In genomic region chr3:32616006-32616330, GRCm38 (mm10) we compare ENCODE assay signal across 8 mouse cellular contexts. TPM values are rescaled to one million over a fixed set of nuclear protein-coding genes. Genes with fewer than 3 reads are reported as not detected.
A peak's percentile ranks its signal among the peaks of the same experiment; 100 is the strongest.
DNase-seq lines count a peak whose midpoint lies in the region; ATAC-seq and TF ChIP-seq lines count a peak whose summit lies in the region.

No protein-coding gene starts in this region.

- intact Hi-C loops in left cerebral cortex, postnatal 14 days (cut with DNase I) = no loop called here
- intact Hi-C loops in gastrocnemius, postnatal 14 days (cut with DNase I; ENCODE audit: low total_unique reads) = no loop called here

- H3K4me1 ChIP-seq in liver, adult 2 months (ENCODE audit: control insufficient read depth, insufficient read depth, low read length) = no peaks in the 10 kb centered on the region
- no peaks in the 10 kb centered on the region for H3K4me1 ChIP-seq in embryonic facial prominence, embryonic 11.5 days (ENCODE audit: control insufficient read depth, insufficient read depth, low read length)
- H3K4me1 ChIP-seq in intestine, embryonic 16.5 days (ENCODE audit: control insufficient read depth, insufficient read depth, low read length) = no peaks in the 10 kb centered on the region
- H3K4me1 ChIP-seq in neural tube, embryonic 13.5 days (replicated peaks) = peaks cover 20% of the 10 kb centered on the region

- no peaks in the 10 kb centered on the region for H3K79me2 ChIP-seq in liver, adult 2 months (ENCODE audit: control insufficient read depth, insufficient read depth, low read length)

- H3K36me3 ChIP-seq in liver, adult 2 months (ENCODE audit: control insufficient read depth, insufficient read depth, low read length) = no peaks in the 10 kb centered on the region
- no peaks in the 10 kb centered on the region for H3K36me3 ChIP-seq in embryonic facial prominence, embryonic 11.5 days (replicated peaks; ENCODE audit: control insufficient read depth, insufficient read depth, low read depth, low read length)
- no peaks in the 10 kb centered on the region for H3K36me3 ChIP-seq in intestine, embryonic 16.5 days (ENCODE audit: control insufficient read depth, insufficient read depth, low read length)
- H3K36me3 ChIP-seq in neural tube, embryonic 13.5 days = no peaks in the 10 kb centered on the region

- no peaks in the 10 kb centered on the region for H3K9me3 ChIP-seq in embryonic facial prominence, embryonic 11.5 days (replicated peaks; ENCODE audit: control insufficient read depth, low read length)
- no peaks in the 10 kb centered on the region for H3K9me3 ChIP-seq in intestine, embryonic 16.5 days (ENCODE audit: control insufficient read depth, low read length)
- H3K9me3 ChIP-seq in neural tube, embryonic 13.5 days = no peaks in the 10 kb centered on the region

- no peak for TF ChIP-seq POLR2A in liver, adult 2 months (IDR thresholded peaks at IDR 0.05; ENCODE audit: extremely low read depth, insufficient read depth, low read length)

- no peak for DNase-seq in liver, adult 2 months (ENCODE audit: extremely low read depth, low read depth, low spot score)
- DNase-seq in liver = no peak
- DNase-seq in embryonic facial prominence, embryonic 11.5 days (ENCODE audit: low spot score) = no peak
- DNase-seq in cerebellum, adult 9-10 months = no peak
- DNase-seq in left cerebral cortex, postnatal 14 days (ENCODE audit: low spot score in 2 of 2) = no peak
- no peak for DNase-seq in gastrocnemius, postnatal 14 days

- no peak for TF ChIP-seq CTCF in liver, adult 2 months (IDR thresholded peaks at IDR 0.05; ENCODE audit: low read depth, low read length)

- 13% methylated on average over 11 of the region's 14 CpGs for WGBS in liver, adult 2 months
- 17% methylated on average over 9 of the region's 14 CpGs for whole genome bisulfite sequencing in embryonic facial prominence, embryonic 11.5 days
- 14% methylated on average over 11 of the region's 14 CpGs for WGBS in intestine, embryonic 16.5 days
- 13% methylated on average over 11 of the region's 14 CpGs for WGBS in neural tube, embryonic 13.5 days

- peaks cover 4% of the 10 kb centered on the region; the same call in 1 of the 2 replicates for H3K27me3 ChIP-seq in liver, adult 2 months (ENCODE audit: control insufficient read depth, insufficient read depth, low read length)
- no peaks in the 10 kb centered on the region for H3K27me3 ChIP-seq in embryonic facial prominence, embryonic 11.5 days (ENCODE audit: control insufficient read depth, insufficient read depth, low read length)
- no peaks in the 10 kb centered on the region; the same call in 1 of the 2 replicates for H3K27me3 ChIP-seq in intestine, embryonic 16.5 days (replicated peaks; ENCODE audit: control insufficient read depth, insufficient read depth, low read length)
- no peaks in the 10 kb centered on the region for H3K27me3 ChIP-seq in neural tube, embryonic 13.5 days

- peak overlapping the region; percentile 88 for H3K9ac ChIP-seq in liver, adult 2 months (ENCODE audit: low read depth, low read length)
- H3K9ac ChIP-seq in embryonic facial prominence, embryonic 11.5 days (replicated peaks; ENCODE audit: low read length) = peak overlapping the region; percentile 68
- peak overlapping the region; percentile 80 for H3K9ac ChIP-seq in intestine, embryonic 16.5 days (ENCODE audit: low read depth, low read length)
- peak overlapping the region; percentile 78 for H3K9ac ChIP-seq in neural tube, embryonic 13.5 days

- peak overlapping the region; percentile 49 for H3K4me2 ChIP-seq in embryonic facial prominence, embryonic 11.5 days (ENCODE audit: low read depth, low read length)
- peak overlapping the region; percentile 71 for H3K4me2 ChIP-seq in intestine, embryonic 16.5 days (ENCODE audit: low read depth, low read length)
- peak overlapping the region; percentile 55 for H3K4me2 ChIP-seq in neural tube, embryonic 13.5 days

- no peak; the same call in none of the 2 replicates for ATAC-seq in embryonic facial prominence, embryonic 11.5 days (replicated peaks; ENCODE audit: insufficient number of reproducible peaks, low FRiP score, low TSS enrichment, low read depth)
- no peak; the same call in 1 of the 2 replicates for ATAC-seq in intestine, embryonic 16.5 days
- no peak for ATAC-seq in neural tube, embryonic 13.5 days (ENCODE audit: low read depth)

- H3K4me3 ChIP-seq in liver, adult 2 months (ENCODE audit: insufficient read depth, low read depth, low read length) = peak overlapping the region; percentile 53
- H3K4me3 ChIP-seq in embryonic facial prominence, embryonic 11.5 days (ENCODE audit: low read depth, low read length) = peak overlapping the region; percentile 65
- H3K4me3 ChIP-seq in intestine, embryonic 16.5 days (ENCODE audit: low read length) = peak overlapping the region; percentile 66
- peak overlapping the region; percentile 62 for H3K4me3 ChIP-seq in neural tube, embryonic 13.5 days

- H3K27ac ChIP-seq in liver, adult 2 months (replicated peaks; ENCODE audit: insufficient read depth, low read depth, low read length) = no peak overlapping the region
- H3K27ac ChIP-seq in embryonic facial prominence, embryonic 11.5 days (replicated peaks; ENCODE audit: low read depth, low read length) = no peak overlapping the region
- no peak overlapping the region for H3K27ac ChIP-seq in intestine, embryonic 16.5 days (ENCODE audit: low read length)
- H3K27ac ChIP-seq in neural tube, embryonic 13.5 days (replicated peaks) = peak overlapping the region; percentile 79

RNA-seq across cellular contexts. Expression of gene Gnb4, which starts 0.4 kb away (rescaled TPM):
- total RNA-seq in liver, adult 2 months (2014; rRNA removed) = 1.9 TPM in 2 replicates
- polyA plus RNA-seq in liver, adult 2 months (2012; rRNA removed) = 2.2 and 2.3 TPM in 2 replicates
- polyA plus RNA-seq in embryonic facial prominence, embryonic 11.5 days (2014; fragmentation: Nextera tagmentation; extraction: Ambion mirVana) = 47.3 and 48.5 TPM in 2 replicates
- 43.4 and 44.4 TPM in 2 replicates for polyA plus RNA-seq in intestine, embryonic 16.5 days (2015; fragmentation: Nextera tagmentation; extraction: Ambion mirVana)
- polyA plus RNA-seq in neural tube, embryonic 13.5 days (2015; fragmentation: Nextera tagmentation; extraction: Ambion mirVana) = 88.0 and 90.2 TPM in 2 replicates
- total RNA-seq in left cerebral cortex, postnatal 14 days (2021) = 10 to 100 TPM; 91.0 to 98.4 TPM
- 10 to 100 TPM; 14.8 to 18.8 TPM for total RNA-seq in gastrocnemius, postnatal 14 days (2021)

Comparison
In these comparisons a context has a peak if more than half of its experiments do, and no peak if none do; other contexts are left out.
1. RNA of gene Gnb4, which starts 0.4 kb away (polyA plus RNA-seq): 88.0 to 90.2 TPM in neural tube, embryonic 13.5 days, 47.3 to 48.5 TPM in embryonic facial prominence, embryonic 11.5 days and 43.4 to 44.4 TPM in intestine, embryonic 16.5 days; 2.2 to 2.3 TPM in liver, adult 2 months; every median in the first group is over 10 times any median in the second.
2. Peak in every context shown above with its lines, with median percentiles within 50 percentile points of each other: H3K4me3 ChIP-seq, H3K9ac ChIP-seq and H3K4me2 ChIP-seq.